Mouse (Mus musculus) heart, embryonic 11.5 days (tissue): ENCODE results near the gene Tent5b. TPM values are rescaled to one million over a fixed set of nuclear protein-coding genes. Genes with fewer than 3 reads are reported as not detected.

Experiments
- ATAC-seq: fragments of 200-750 bp; cut with Nextera tagmentation; replicated peaks from 2 replicates; pipeline ENCODE4 v1.8.0; 2017; ENCODE audit warnings: moderate library complexity; ENCODE audit not compliant: insufficient number of reproducible peaks, low FRiP score, low TSS enrichment
- H3K27ac ChIP-seq: fragments of 300-500 bp; sonication (generic); 2 replicates; pipeline ENCODE4 v1.5.1; 2014; ENCODE audit warnings: mild to moderate bottlenecking, low read depth, low read length
- H3K27me3 ChIP-seq: fragments of 300-500 bp; sonication (generic); 2 replicates; pipeline ENCODE4 v1.6.1; 2014; ENCODE audit warnings: mild to moderate bottlenecking, low read length, mixed read lengths; ENCODE audit not compliant: control insufficient read depth, insufficient read depth
- H3K36me3 ChIP-seq: fragments of 300-500 bp; sonication (generic); 2 replicates; pipeline ENCODE4 v1.6.1; 2014; ENCODE audit warnings: mild to moderate bottlenecking, low read length, moderate library complexity, mixed read lengths; ENCODE audit not compliant: control insufficient read depth, insufficient read depth
- H3K4me1 ChIP-seq: fragments of 300-500 bp; sonication (generic); 2 replicates; pipeline ENCODE4 v1.6.1; 2014; ENCODE audit warnings: low read length; ENCODE audit not compliant: control insufficient read depth, insufficient read depth
- H3K4me2 ChIP-seq: fragments of 300-500 bp; sonication (generic); 2 replicates; pipeline ENCODE4 v1.6.1; 2014; ENCODE audit warnings: mild to moderate bottlenecking, moderate library complexity
- H3K4me3 ChIP-seq: fragments of 300-500 bp; sonication (generic); 2 replicates; pipeline ENCODE4 v1.5.1; 2014; ENCODE audit warnings: low read depth, low read length
- H3K9ac ChIP-seq: fragments of 300-500 bp; sonication (generic); 2 replicates; pipeline ENCODE4 v1.6.1; 2014; ENCODE audit warnings: mild to moderate bottlenecking, low read depth, low read length, moderate library complexity
- H3K9me3 ChIP-seq: fragments of 300-500 bp; sonication (generic); replicated peaks from 2 replicates; pipeline ENCODE4 v1.6.1; 2016; ENCODE audit warnings: low read length; ENCODE audit not compliant: control insufficient read depth
- WGBS: fragments of 180-500 bp; shearing (Covaris S2); extraction: QIAGEN DNeasy Blood & Tissue Kit; methylation state at CpG from one replicate; pipeline ENCODE4 v1.1.7; 2014; ENCODE audit not compliant: insufficient replicate concordance; 5-methylcytosine and 5-hydroxymethylcytosine counted together
- polyA plus RNA-seq: library from polyadenylated mRNA; unstranded; fragments of >200 nt; fragmentation: Nextera tagmentation; extraction: Ambion mirVana; gene quantifications from 2 replicates; pipeline ENCODE4 v1.2.1, GENCODE M21; 2014

Gene Tent5b
- 0.47 and 0.83 TPM in 2 replicates for polyA plus RNA-seq

- peak within 1 kb of the TSS; percentile 78 for H3K4me2 ChIP-seq
- H3K27me3 ChIP-seq = peaks cover 41% of the 10 kb centered on the region
- H3K9ac ChIP-seq = peak within 1 kb of the TSS; percentile 25; the same call in 1 of the 2 replicates
- H3K9me3 ChIP-seq = no peaks in the 10 kb centered on the region
- peak within 1 kb of the TSS; percentile 39 for H3K4me3 ChIP-seq
- 3% methylated on average over 29 of the region's 29 CpGs for WGBS
- ATAC-seq = peak; percentile 94
- H3K4me1 ChIP-seq = peaks cover 18% of the 10 kb centered on the region
- H3K36me3 ChIP-seq = no peaks in the 10 kb centered on the region
- no peak within 1 kb of the TSS for H3K27ac ChIP-seq
Measured at GRCm38 (mm10) chr4:133479458-133480184, at the start of gene Tent5b. Gene Tent5b, plus strand, starts transcription at chr4:133480132.

GRCm38 (mm10) chr4:133431508-133431907, 48.4 kb upstream of the Tent5b start:
- Histone ChIP-seq H3K36me3 (no peaks in the 10 kb centered on the region), H3K27ac (no peak overlapping the region), H3K27me3 (no peaks in the 10 kb centered on the region), H3K9me3 (no peaks in the 10 kb centered on the region), H3K4me3 (no peak overlapping the region), H3K4me1 (no peaks in the 10 kb centered on the region), H3K9ac (no peak overlapping the region), H3K4me2 (no peak overlapping the region)
- ATAC-seq = no peak
- WGBS = 83% methylated on average over 6 of the region's 6 CpGs

GRCm38 (mm10) chr4:133432560-133433171, 47.3 kb upstream of the Tent5b start:
- Histone ChIP-seq H3K9ac (no peak overlapping the region), H3K27me3 (no peaks in the 10 kb centered on the region), H3K27ac (no peak overlapping the region), H3K9me3 (no peaks in the 10 kb centered on the region), H3K36me3 (no peaks in the 10 kb centered on the region), H3K4me1 (no peaks in the 10 kb centered on the region), H3K4me3 (no peak overlapping the region), H3K4me2 (peak overlapping the region; percentile 14; the same call in 1 of the 2 replicates)
- WGBS = 14% methylated on average over 17 of the region's 17 CpGs
- ATAC-seq = no peak

- H3K9me3 ChIP-seq = no peaks in the 10 kb centered on the region
- no peaks in the 10 kb centered on the region for H3K36me3 ChIP-seq
- peaks cover 14% of the 10 kb centered on the region for H3K4me1 ChIP-seq
- H3K4me3 ChIP-seq = no peak overlapping the region
- 82% methylated on average over 11 of the region's 11 CpGs for WGBS
- H3K27me3 ChIP-seq = no peaks in the 10 kb centered on the region
- no peak overlapping the region for H3K9ac ChIP-seq
- no peak for ATAC-seq
- no peak overlapping the region for H3K4me2 ChIP-seq
- H3K27ac ChIP-seq = no peak overlapping the region
Measured at GRCm38 (mm10) chr4:133435921-133436320, 44.0 kb upstream of the Tent5b start.

- Histone ChIP-seq H3K4me3 (no peak overlapping the region), H3K36me3 (no peaks in the 10 kb centered on the region), H3K4me2 (peak overlapping the region; percentile 60), H3K9me3 (no peaks in the 10 kb centered on the region), H3K27ac (peak overlapping the region; percentile 58), H3K4me1 (peaks cover 14% of the 10 kb centered on the region), H3K9ac (peak overlapping the region; percentile 2), H3K27me3 (no peaks in the 10 kb centered on the region)
- WGBS = 9% methylated on average over 17 of the region's 17 CpGs
- ATAC-seq = peak; percentile 49; the same call in 1 of the 2 replicates
Measured at GRCm38 (mm10) chr4:133439460-133440376, 40.2 kb upstream of the Tent5b start.

- Histone ChIP-seq H3K36me3 (no peaks in the 10 kb centered on the region), H3K4me2 (peak overlapping the region; percentile 60), H3K27me3 (no peaks in the 10 kb centered on the region), H3K9me3 (no peaks in the 10 kb centered on the region), H3K9ac (peak overlapping the region; percentile 2), H3K4me1 (peaks cover 14% of the 10 kb centered on the region), H3K27ac (no peak overlapping the region), H3K4me3 (no peak overlapping the region)
- 13% methylated on average over 6 of the region's 6 CpGs for WGBS
- no peak for ATAC-seq
Measured at GRCm38 (mm10) chr4:133440377-133440795, 39.5 kb upstream of the Tent5b start.

- Histone ChIP-seq H3K4me3 (no peak overlapping the region), H3K4me2 (no peak overlapping the region), H3K27ac (no peak overlapping the region), H3K9ac (no peak overlapping the region), H3K36me3 (no peaks in the 10 kb centered on the region), H3K9me3 (no peaks in the 10 kb centered on the region), H3K27me3 (no peaks in the 10 kb centered on the region), H3K4me1 (peaks cover 14% of the 10 kb centered on the region)
- 60% methylated on average over 3 of the region's 3 CpGs for WGBS
- ATAC-seq = no peak
Measured at GRCm38 (mm10) chr4:133442194-133442593, 37.7 kb upstream of the Tent5b start.

GRCm38 (mm10) chr4:133443085-133443484, 36.8 kb upstream of the Tent5b start:
- Histone ChIP-seq H3K4me3 (no peak overlapping the region), H3K9ac (no peak overlapping the region), H3K27ac (0 out of 2 replicates have a peak overlapping the region, but pooled peaks have one; percentile 22), H3K4me1 (peaks cover 14% of the 10 kb centered on the region), H3K36me3 (no peaks in the 10 kb centered on the region), H3K4me2 (no peak overlapping the region), H3K27me3 (no peaks in the 10 kb centered on the region), H3K9me3 (no peaks in the 10 kb centered on the region)
- no peak for ATAC-seq
- WGBS = 52% methylated on average over 5 of the region's 5 CpGs
